Mouse (Mus musculus): Measurements from ENCODE around the gene Gm16181.
A peak's percentile ranks its signal among the peaks of the same experiment; 100 is the strongest.

Gm16181 gene

DNA sequence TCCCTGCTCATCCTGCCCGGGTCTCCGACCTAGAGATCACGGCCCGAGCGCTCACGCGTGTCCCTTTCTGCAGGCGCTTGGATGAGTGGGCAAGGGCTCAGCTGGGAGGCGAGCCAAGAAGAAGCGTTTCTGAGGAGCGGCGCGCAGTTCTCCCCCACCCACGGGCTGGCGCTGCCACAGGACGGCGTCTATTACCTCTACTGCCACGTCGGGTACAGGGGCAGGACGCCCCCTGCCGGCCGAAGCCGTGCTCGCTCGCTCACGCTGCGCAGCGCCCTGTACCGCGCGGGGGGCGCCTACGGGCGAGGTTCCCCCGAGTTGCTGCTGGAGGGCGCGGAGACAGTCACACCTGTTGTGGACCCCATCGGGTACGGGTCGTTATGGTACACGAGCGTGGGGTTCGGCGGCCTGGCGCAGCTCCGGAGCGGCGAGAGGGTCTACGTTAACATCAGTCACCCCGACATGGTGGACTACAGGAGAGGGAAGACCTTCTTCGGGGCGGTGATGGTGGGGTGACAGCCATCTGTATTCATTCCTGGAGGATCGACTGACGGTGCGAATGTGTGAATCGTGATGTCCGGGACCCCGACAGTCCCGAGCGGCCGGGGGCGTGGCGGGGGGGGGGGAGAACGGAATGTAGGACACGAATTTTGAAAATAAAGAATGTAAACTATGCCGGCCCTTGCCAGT is 24.9 kb upstream of the Gm16181 start:
- DNase-seq (ENCODE audit: low read depth, low spot score) = peak; percentile 93

DNA sequence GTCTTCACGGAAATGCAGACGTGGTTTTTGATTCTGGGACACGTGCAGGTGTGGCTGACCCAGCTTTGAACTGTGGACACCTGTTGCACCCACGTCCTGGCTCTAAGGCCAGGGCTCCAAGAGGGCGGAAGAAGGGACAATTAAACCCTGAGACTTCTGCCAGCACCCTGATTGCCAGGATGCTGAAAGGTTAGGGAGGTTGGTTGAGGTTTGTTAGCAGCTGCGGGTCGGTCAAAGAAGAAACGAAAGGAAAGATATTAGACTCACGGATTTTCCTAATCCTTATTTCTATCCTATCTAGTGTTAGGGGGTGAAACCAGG is 24.4 kb upstream of the Gm16181 start:
- DNase-seq (ENCODE audit: low read depth, low spot score) = peak; percentile 54

DNA sequence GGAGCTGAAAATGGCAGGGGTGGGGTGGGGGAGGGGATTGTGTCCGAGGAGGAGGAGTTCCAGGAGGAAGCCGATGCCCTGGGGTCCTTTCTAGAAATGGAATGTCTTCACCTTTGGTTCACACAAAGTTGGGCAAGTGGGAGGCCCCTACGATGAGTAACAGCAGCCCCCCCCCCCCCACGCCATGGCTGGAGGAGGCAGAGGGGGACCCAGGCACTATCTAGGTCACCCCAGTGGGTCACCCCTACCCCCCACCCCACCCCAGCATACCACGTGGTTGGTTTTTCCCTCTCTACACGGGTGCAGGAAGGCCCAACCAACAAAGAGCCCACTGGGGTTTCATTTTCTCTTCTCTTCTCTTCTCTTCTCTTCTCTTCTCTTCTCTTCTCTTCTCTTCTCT is 23.5 kb upstream of the Gm16181 start:
- peak; percentile 77 for DNase-seq (ENCODE audit: low read depth, low spot score)

DNA sequence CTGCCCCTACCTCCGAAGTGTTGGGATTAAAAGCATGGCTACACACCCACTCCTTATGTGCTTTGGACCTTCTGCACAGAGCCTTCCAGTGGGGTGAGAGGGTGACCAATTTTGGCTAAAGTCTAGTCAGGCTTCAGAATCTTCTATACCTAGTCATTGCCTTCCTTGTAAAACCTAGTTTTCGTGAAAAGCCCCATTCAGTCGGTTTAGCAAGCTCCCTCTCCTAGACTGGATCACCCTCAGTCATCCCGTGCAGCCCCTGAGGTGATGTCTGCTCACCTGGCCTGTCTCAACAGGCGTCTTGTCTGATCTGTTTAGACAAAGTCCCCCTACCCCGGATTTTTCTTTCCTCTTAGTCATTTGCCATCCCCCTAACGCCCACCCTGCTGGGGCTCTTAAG is 22.6 kb upstream of the Gm16181 start:
- DNase-seq (ENCODE audit: low read depth, low spot score) = peak; percentile 12

DNA sequence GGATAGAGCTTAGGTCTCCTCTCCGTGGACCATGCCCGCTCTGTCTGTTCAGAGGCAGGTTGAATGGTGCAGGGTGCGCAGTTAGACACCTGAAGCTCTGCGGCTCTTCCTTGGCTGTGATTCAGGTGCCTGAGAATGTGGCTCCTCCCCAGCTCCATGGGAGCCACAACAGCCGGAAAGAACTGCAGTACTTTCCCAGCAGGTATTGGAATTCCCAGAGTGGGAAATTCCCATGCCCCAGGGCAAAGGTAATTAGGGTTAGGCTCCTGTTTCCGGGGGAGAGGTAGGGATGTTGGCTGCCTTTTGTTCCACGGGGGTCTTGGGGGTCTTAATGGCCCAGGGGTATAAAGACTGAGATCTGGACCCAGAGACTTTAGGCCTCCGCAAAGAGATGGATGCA is 21.7 kb upstream of the Gm16181 start:
- DNase-seq (ENCODE audit: low read depth, low spot score) = peak; percentile 9

DNA sequence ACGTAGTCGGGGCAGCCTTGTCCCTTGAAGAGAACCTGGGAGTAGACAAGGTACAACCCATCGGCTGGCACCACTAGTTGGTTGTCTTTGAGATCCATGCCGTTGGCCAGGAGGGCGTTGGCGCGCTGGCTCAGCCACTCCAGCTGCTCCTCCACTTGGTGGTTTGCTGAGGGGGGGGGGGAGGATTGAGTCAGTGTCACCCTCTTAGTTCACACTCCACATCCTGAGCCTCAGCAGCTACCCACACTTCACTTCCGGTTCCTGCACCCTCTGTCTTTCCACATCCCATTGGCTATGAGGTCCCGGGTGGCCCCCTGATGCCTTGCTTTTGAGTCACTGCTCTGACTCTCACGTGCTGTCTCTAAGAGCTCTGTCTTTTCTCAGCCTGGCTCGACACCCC is 20.2 kb upstream of the Gm16181 start:
- DNase-seq (ENCODE audit: low read depth, low spot score) = peak; percentile 95

DNA sequence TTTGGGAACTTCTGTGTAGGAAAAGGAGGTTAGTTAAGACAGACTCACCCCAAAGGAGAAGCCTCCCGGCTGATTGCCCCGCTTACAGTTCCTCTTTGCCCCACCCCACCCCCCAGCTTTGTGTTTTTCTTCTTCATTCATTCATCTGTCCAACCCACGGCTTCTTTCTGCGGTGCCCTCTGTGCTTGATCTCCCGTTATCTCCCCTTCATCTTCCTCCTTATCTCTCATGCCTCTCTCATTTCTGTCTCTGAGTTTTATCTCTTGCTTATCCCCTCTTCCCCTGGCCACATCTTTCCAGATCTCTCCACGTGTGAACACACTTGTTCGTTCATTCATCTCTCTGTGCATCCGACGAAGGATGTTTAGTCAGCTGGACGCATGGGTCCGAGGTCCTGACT is 19.5 kb upstream of the Gm16181 start:
- DNase-seq (ENCODE audit: low read depth, low spot score) = peak; percentile 79

DNA sequence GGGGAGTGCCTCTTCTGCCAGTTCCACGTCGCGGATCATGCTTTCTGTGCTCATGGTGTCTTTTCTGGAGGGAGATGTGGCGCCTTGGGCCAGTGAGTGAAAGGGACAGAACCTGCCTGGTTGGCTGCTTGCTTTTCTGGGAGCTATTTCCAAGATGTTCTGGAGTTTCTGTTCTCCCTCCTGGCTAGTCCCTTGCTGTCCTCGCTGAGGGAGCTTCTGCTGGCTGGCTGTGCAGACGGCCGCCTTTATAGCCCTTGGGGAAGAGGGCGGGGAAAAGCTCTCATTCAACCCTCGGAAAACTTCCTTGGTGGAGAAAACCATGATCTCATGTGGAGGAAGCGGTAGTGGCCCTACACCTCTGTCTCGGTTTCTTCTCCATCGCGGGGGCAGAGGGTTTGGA is 18.8 kb upstream of the Gm16181 start, which contains the start of gene Tnf:
Tnf (minus strand) TSS at position 221 of the 400 bp plus-strand sequence.
- peak; percentile 88 for DNase-seq (ENCODE audit: low read depth, low spot score)

DNA sequence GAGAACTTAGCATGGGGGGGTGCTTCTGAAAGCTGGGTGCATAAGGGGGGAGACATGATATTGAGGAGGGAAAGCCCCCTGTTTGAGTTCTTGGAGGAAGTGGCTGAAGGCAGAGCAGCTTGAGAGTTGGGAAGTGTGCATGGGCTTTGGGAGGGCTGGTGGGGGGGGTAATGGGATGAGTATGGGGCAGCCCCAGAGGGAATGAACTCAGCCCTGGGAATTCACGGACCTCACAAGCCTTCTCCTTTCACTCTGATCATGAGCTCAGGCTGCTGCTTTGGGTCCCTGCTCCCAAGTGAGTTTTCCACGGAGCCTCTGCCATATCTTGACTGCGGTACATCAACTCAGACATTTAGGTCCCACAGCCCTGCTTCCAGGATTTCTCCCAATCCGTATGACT is 18.2 kb upstream of the Gm16181 start:
- DNase-seq (ENCODE audit: low read depth, low spot score) = no peak

DNA sequence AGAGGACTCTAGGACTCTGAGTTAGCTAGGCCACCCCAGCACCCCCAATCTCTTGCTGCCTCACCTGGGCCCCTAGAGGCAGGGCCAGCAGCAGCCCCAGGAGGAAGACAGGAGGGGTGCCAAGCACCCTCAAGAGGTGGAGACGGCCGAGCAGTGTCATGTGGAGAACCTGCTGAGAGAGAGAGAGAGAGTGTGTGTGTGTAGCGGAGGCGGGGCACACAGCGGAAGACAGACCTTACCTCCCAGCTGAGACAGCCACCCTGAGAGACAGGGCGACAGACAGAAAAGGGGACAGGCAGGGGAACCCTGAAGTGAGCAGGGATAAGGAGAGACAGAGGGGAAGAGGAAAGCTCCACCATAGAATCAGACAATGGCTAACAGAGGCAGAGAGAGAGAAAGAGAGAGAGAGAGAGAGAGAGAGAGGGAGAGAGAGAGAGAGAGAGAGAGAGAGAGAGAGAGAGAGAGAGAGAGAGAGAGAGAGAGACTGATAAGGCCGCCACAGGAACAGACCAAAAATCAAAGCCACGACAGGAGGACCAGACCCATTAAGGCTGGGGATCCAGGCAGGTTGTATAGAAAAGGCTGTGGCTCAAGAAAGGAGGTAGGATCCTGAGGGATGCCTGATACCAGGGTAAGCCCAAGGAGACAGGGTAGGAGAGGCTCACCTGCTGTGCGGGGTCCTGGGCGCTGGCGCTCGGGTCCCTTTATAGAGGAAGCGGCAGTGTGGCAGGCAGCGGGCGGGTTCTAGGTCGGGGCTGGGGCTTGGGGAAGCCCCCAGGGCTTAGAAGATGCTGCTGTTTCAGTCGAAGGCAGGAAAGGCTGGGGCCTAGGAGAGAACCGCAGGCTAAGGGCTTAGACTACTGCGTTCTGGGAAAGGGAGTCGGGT is 15.9 kb upstream of the Gm16181 start, which contains the start of gene Lta:
Lta (minus strand) TSS at position 858 of the 886 bp plus-strand sequence.
- DNase-seq (ENCODE audit: low read depth, low spot score) = peak; percentile 89

DNA sequence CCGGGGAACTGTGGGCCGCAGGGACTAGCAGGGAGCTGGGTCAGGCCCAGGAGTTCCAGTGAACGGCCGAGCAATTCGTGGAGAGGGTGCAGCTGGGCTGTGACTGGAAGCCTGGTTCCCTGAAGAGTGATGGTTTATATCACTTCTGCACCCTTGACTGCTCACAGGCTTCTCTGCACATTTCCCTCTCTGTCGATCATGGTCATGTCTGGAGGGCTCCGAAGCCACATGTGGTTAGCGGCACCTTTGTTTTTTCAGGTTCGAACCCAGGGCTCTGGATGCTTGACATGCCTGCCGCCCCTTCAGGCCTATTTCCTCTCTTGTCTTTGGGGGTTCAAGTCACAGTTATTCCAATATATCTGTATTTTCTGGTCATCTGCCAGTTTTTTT is 15.3 kb upstream of the Gm16181 start:
- no peak for DNase-seq (ENCODE audit: low read depth, low spot score)

DNA sequence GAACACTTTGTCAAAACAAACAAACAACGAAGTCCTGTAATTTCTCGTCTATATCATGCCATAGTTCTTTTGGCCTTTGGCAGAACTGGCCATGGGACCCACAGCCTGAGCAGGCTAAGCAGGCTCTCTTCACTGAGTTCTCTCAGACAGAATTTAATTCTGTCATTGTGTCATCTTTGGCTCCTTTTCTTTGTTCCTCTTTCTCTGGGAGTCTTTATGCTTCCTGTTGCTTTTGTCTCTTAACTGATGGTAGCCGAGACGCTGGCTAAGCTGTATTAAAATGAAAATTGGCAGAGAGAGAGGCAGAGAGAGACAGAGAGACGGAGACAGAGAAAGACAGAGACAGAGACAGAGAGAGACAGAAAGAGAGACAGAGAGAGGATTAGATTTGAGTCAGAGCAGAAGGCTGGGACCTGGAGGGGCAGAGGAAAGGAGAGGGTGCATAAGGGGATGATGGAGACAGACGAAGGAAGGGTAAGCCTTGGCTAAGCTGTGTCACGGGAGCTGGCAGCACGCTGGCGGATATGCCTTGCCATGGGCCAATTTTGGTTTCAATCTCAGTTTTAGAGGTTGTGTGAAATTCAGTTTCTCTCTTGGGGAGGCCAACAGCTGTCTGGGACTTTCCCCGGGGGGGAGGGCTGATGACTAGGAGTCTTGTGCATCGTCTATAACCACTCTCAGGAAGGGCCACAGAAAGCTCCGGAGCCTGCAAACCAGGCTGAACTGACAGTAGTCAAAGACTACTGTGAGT is 10.7 kb upstream of the Gm16181 start:
- peak; percentile 91 for DNase-seq (ENCODE audit: low read depth, low spot score)

DNA sequence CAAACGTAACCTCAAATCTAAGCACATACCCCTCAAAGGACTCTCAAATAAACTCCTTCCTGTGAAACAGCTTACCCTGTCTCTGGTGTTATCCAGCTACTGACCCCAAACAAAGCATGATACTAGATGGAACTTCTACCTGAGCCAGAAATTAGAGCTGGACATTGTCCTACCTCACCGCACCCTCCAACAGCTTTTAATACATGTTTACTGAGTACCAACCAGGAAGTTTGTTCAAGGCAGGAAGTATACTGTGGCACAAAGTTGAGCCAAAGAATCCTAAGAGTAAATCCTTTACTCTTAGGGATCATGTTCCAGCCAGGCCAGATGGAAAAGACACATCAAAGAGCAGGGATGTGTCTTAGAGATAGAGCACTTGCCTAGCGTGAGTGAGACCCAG is 10.0 kb upstream of the Gm16181 start:
- DNase-seq (ENCODE audit: low read depth, low spot score) = no peak

DNA sequence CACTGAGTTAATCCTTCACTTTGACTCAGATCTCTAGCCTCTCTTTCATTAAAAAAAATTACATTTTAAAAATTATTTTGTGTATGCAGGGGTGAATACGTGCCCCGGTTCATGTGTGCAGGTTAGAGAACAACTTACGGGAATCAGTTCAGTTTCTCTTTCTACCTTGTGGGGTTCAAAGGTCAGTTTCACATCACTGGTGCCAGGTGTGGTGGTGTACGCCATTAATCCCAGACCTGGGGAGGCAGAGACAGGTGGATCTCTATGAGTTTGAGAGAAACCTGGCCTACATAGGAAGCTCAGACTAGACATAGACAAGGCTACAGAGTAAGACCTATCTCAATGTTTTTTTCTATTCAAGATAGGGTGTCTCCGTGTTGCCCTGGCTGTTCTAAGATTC is 7.6 kb upstream of the Gm16181 start:
- DNase-seq (ENCODE audit: low read depth, low spot score) = no peak

DNA sequence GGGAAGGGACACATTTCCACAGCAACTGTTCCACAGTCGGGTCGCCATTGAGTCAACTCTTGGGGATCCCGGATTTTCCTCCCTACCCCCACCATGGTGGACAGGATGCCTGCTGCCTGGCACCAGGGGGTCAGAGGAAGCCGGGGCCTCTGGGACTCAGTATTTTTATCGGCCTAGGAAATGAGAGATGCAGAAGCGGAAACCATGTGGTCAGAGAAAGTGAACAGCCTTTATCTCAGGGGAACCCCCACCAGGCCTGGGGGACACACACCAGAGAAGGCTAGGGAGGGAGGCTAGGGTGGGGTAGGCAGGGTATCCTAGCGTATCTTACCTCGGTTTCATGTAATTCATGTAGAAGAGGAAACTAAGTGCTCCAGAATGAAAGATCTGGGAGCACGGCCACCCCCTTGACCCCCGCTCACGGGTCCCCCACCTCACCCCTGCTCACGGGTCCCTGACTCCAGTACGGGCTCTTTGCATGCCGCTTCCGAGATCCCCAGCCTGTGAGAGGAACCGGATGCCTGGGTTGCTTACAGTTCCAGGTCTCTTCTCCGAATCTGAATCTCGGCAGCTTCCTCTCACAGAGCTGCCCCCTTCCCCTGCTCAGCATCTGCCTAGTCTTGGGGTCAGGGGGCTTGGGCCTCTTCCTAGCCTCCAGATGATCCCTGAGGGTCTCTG is 2.0 kb upstream of the Gm16181 start:
- DNase-seq (ENCODE audit: low read depth, low spot score) = peak; percentile 73

DNA sequence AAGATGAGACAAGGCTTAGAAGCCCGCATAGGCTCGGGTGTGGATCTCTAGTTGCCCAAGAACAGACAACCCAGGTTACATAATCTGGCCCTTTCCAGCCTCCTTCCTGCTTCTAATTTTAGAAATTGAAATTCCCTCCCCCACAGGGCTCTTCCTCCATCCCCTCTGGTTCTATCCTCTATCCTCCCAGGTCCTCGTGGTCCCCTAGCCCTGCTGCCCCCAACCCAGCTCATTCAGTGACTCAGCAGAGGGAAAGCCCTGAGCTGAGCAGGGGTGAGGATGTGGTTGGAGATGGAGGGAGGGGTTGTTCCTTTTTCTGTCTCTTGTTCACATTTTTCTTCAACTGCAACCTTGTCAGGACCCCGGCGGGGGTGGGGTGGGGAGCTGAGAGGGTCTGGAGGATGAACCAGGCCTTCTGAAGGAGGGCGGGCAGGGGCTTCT is 1.0 kb upstream of the Gm16181 start:
- peak; percentile 83 for DNase-seq (ENCODE audit: low read depth, low spot score)

DNA sequence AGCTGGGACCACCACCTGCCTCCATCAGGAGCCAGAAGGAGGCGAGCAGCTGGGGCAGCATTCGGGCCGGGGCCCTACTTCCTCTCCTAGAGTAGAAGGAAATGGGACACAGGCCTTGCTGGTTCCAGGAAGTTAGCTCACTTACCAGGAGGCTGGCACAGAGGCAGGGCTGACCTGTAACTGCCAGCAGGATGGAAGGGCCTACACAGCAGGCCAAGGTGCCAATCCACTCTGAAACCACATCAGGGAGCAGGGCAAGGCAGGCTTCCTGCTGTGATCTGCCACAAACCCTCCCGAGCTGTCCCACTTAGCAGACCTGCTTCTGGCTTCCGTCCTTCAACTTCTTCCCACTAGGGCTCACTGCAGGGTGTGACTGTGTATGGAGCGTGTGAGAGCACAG is 1.7 kb downstream of the Gm16181 start:
- DNase-seq (ENCODE audit: low read depth, low spot score) = peak; percentile 64

DNA sequence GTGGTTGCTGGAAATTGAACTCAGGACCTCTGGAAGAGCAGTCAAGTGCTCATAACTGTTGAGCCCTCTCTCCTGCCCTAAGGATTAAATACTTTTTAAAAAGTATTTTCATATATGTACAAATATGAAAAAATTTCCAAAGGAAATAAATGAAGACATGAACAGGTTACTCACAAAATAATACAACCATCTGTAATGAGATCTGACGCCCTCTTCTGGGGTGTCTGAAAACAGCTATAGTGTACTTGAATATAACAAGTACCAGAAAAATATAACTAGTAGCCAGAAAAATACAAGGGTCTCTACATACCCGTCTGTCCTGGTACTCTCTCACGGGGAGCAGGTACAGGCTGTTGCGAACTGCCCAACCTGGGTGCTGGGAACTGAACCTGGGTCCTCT is 4.0 kb downstream of the Gm16181 start:
- DNase-seq (ENCODE audit: low read depth, low spot score) = no peak

DNA sequence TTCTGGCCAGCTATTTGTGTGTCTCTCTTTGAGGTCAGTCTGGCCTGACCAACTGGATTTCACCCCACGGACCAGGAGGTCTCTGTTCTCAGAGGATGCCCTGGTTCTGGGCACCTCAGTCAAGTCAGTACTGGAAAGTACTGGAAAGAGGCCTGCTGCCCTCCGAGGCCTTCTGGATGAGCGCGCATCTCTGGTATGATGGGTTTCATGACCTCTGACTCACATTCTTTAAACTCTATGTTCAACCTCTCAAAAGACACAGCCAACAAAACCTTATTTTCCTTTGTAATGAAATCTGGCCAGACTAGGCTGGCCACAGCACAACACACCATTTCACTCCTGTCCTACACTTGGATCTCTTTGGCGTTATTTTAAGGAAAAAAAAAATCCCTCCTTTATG is 4.8 kb downstream of the Gm16181 start:
- DNase-seq (ENCODE audit: low read depth, low spot score) = no peak

DNA sequence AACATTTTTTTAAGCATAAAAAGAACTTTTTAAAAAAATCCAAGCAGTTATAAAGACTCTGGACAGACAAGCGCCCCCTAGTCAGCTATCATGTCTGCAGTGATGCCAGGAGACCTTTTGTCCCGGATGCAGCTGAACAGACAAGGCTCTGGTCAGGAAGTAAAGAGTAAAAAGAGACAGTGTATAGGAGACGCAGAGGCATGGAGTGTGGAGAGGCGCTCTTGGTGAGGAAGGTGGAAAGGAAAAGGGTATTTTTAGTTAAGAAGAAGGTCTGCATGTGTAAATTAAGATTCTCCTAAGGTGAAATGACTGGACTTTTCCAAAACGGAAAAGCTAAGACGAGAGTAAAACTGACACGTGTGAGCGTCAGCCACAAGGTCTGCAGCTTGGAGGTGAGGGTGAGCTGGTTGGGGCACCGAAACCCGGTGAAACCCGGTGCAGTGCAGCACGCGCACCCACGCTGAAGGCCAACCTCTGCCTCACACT is 6.0 kb downstream of the Gm16181 start:
- DNase-seq (ENCODE audit: low read depth, low spot score) = peak; percentile 66

DNA sequence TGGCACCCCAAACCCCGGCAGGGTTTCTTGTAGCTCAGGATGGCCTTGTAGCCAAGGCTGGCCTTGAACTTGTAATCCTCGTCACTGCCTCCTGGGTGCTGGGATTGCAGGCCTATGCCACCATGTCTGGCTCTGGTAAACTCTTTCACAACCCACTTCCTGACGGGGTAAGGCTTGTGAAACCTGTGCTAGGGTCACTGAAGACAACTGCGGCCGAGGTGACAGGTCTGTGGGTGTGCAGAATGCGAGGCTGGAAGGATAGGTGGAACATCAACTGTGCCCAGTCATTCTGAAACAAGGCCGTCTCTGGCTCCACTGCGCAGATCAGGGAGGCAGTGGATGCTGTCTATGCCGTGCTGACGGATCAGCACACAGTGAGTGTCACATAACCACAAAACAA is 10.4 kb downstream of the Gm16181 start:
- peak; percentile 89 for DNase-seq (ENCODE audit: low read depth, low spot score)

DNA sequence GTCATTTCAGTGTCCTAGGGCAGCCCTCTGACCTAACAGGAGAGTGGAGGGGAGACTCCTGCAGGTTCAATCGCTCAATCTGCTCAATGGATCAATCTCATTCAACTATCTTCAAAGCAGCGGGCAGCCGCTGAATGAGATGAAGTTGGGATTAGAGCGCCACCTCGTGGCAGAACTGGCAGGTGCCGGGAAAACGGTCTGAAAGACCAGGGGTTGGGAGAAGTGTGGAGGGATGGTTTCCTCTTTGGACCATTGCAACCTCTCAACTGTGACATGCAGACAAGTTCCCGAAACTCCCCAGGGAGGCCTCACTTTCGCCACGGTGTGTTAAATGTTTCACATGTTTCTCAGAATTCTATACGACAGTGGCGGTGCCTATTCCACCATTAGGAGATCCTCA is 11.4 kb downstream of the Gm16181 start:
- peak; percentile 87 for DNase-seq (ENCODE audit: low read depth, low spot score)

All from CD4-positive helper T cell, adult 2 months (primary cell).